Mouse (Mus musculus) hindbrain, embryonic 12.5 days (tissue): ENCODE data around the gene Ercc4. TPM values are rescaled to one million over a fixed set of nuclear protein-coding genes. Genes with fewer than 3 reads are reported as not detected.

ENCODE experiments used
- ATAC-seq: fragments of 200-750 bp; cut with Nextera tagmentation; 2 replicates; pipeline ENCODE4 v1.8.0; 2017; ENCODE audit warnings: moderate TSS enrichment; ENCODE audit not compliant: low FRiP score
- H3K27ac ChIP-seq: fragments of 300-500 bp; sonication (generic); 2 replicates; pipeline ENCODE4 v1.5.1; 2016; ENCODE audit warnings: mild to moderate bottlenecking
- H3K27me3 ChIP-seq: fragments of 300-500 bp; sonication (generic); 2 replicates; pipeline ENCODE4 v1.6.1; 2016; ENCODE audit warnings: mild to moderate bottlenecking
- H3K36me3 ChIP-seq: fragments of 300-500 bp; sonication (generic); 2 replicates; pipeline ENCODE4 v1.6.1; 2016; ENCODE audit warnings: mild to moderate bottlenecking
- H3K4me1 ChIP-seq: fragments of 300-500 bp; sonication (generic); 2 replicates; pipeline ENCODE4 v1.6.1; 2016
- H3K4me2 ChIP-seq: fragments of 300-500 bp; sonication (generic); replicated peaks from 2 replicates; pipeline ENCODE4 v1.6.1; 2016; ENCODE audit warnings: mild to moderate bottlenecking
- H3K4me3 ChIP-seq: fragments of 300-500 bp; sonication (generic); 2 replicates; pipeline ENCODE4 v1.5.1; 2016; ENCODE audit warnings: mild to moderate bottlenecking
- H3K9ac ChIP-seq: fragments of 300-500 bp; sonication (generic); 2 replicates; pipeline ENCODE4 v1.6.1; 2016; ENCODE audit warnings: mild to moderate bottlenecking, moderate library complexity
- H3K9me3 ChIP-seq: fragments of 300-500 bp; sonication (generic); replicated peaks from 2 replicates; pipeline ENCODE4 v1.6.1; 2016; ENCODE audit warnings: mild to moderate bottlenecking
- WGBS: fragments of 180-500 bp; shearing (Covaris S2); methylation state at CpG from one replicate; pipeline ENCODE4 v1.1.7; 2016; 5-methylcytosine and 5-hydroxymethylcytosine counted together
- polyA plus RNA-seq: library from polyadenylated mRNA; unstranded; fragments of >200 nt; fragmentation: Nextera tagmentation; extraction: Ambion mirVana; gene quantifications from 2 replicates; pipeline ENCODE4 v1.2.1, GENCODE M21; 2016

Ercc4 gene
- polyA plus RNA-seq, 1 experiment from 2014 or later: 17.3 TPM

- Histone ChIP-seq H3K4me2 (no peak overlapping the region), H3K27ac (no peak overlapping the region), H3K36me3 (peaks cover 34% of the 10 kb centered on the region), H3K27me3 (no peaks in the 10 kb centered on the region), H3K9ac (no peak overlapping the region), H3K4me1 (no peaks in the 10 kb centered on the region), H3K9me3 (no peaks in the 10 kb centered on the region), H3K4me3 (no peak overlapping the region)
- ATAC-seq: no peak
- 84% methylated on average over 3 of the region's 3 CpGs for WGBS
These were observed 10.3 kb downstream of the Ercc4 start for GRCm38 (mm10) chr16:13119641-13120350.

GRCm38 (mm10) chr16:13125357-13125756, 15.9 kb downstream of the Ercc4 start:
- no peak overlapping the region for H3K27ac ChIP-seq
- no peaks in the 10 kb centered on the region for H3K27me3 ChIP-seq
- no peak for ATAC-seq
- no peaks in the 10 kb centered on the region for H3K9me3 ChIP-seq
- no peaks in the 10 kb centered on the region for H3K4me1 ChIP-seq
- peaks cover 72% of the 10 kb centered on the region for H3K36me3 ChIP-seq
- no peak overlapping the region for H3K4me2 ChIP-seq
- no peak overlapping the region for H3K9ac ChIP-seq
- 95% methylated on average over 8 of the region's 8 CpGs for WGBS
- H3K4me3 ChIP-seq: no peak overlapping the region

- WGBS: 96% methylated on average over 10 of the region's 10 CpGs
- H3K4me1 ChIP-seq: no peaks in the 10 kb centered on the region
These were observed 18.1 kb downstream of the Ercc4 start for GRCm38 (mm10) chr16:13127566-13127965.

GRCm38 (mm10) chr16:13130412-13130811, 20.9 kb downstream of the Ercc4 start:
- no peak for ATAC-seq
- peaks cover 63% of the 10 kb centered on the region for H3K36me3 ChIP-seq
- 44% methylated on average over 14 of the region's 14 CpGs for WGBS

More at GRCm38 (mm10) chr16:13127566-13127965, 18.1 kb downstream of the Ercc4 start:
- H3K4me3 ChIP-seq: no peak overlapping the region
- H3K27ac ChIP-seq: no peak overlapping the region
- no peak overlapping the region for H3K4me2 ChIP-seq
- H3K9ac ChIP-seq: no peak overlapping the region
- H3K9me3 ChIP-seq: no peaks in the 10 kb centered on the region
- H3K36me3 ChIP-seq: peaks cover 78% of the 10 kb centered on the region
- H3K27me3 ChIP-seq: no peaks in the 10 kb centered on the region
- no peak for ATAC-seq

GRCm38 (mm10) chr16:13141220-13141619, 31.7 kb downstream of the Ercc4 start:
- 90% methylated on average over 6 of the region's 6 CpGs for WGBS
- H3K4me3 ChIP-seq: no peak overlapping the region

More at GRCm38 (mm10) chr16:13130412-13130811, 20.9 kb downstream of the Ercc4 start:
- Histone ChIP-seq H3K9me3 (no peaks in the 10 kb centered on the region), H3K9ac (no peak overlapping the region), H3K4me1 (no peaks in the 10 kb centered on the region), H3K4me3 (no peak overlapping the region), H3K27me3 (no peaks in the 10 kb centered on the region), H3K4me2 (no peak overlapping the region), H3K27ac (no peak overlapping the region)

GRCm38 (mm10) chr16:13143932-13144331, 34.4 kb downstream of the Ercc4 start:
- 95% methylated on average over 7 of the region's 7 CpGs for WGBS
- Histone ChIP-seq H3K4me3 (no peak overlapping the region), H3K27me3 (no peaks in the 10 kb centered on the region), H3K4me1 (no peaks in the 10 kb centered on the region), H3K9ac (no peak overlapping the region), H3K27ac (no peak overlapping the region), H3K4me2 (no peak overlapping the region), H3K36me3 (peaks cover 65% of the 10 kb centered on the region), H3K9me3 (no peaks in the 10 kb centered on the region)
- ATAC-seq: no peak

More at GRCm38 (mm10) chr16:13141220-13141619, 31.7 kb downstream of the Ercc4 start:
- Histone ChIP-seq H3K36me3 (peaks cover 40% of the 10 kb centered on the region), H3K27ac (no peak overlapping the region), H3K4me1 (no peaks in the 10 kb centered on the region), H3K9me3 (no peaks in the 10 kb centered on the region), H3K27me3 (no peaks in the 10 kb centered on the region), H3K4me2 (no peak overlapping the region), H3K9ac (no peak overlapping the region)
- ATAC-seq: no peak

- no peak overlapping the region for H3K4me2 ChIP-seq
- peaks cover 74% of the 10 kb centered on the region for H3K36me3 ChIP-seq
- no peak for ATAC-seq
- no peaks in the 10 kb centered on the region for H3K4me1 ChIP-seq
- no peak overlapping the region for H3K4me3 ChIP-seq
- H3K27ac ChIP-seq: no peak overlapping the region
- no peaks in the 10 kb centered on the region for H3K27me3 ChIP-seq
- H3K9me3 ChIP-seq: no peaks in the 10 kb centered on the region
- H3K9ac ChIP-seq: no peak overlapping the region
- 93% methylated on average over 10 of the region's 10 CpGs for WGBS
These were observed 35.4 kb downstream of the Ercc4 start for GRCm38 (mm10) chr16:13144682-13145410.

GRCm38 (mm10) chr16:13146231-13146630, 36.7 kb downstream of the Ercc4 start:
- Histone ChIP-seq H3K27me3 (no peaks in the 10 kb centered on the region), H3K9ac (no peak overlapping the region), H3K4me3 (no peak overlapping the region), H3K36me3 (peaks cover 63% of the 10 kb centered on the region), H3K27ac (no peak overlapping the region), H3K4me1 (no peaks in the 10 kb centered on the region), H3K9me3 (no peaks in the 10 kb centered on the region), H3K4me2 (no peak overlapping the region)
- ATAC-seq: no peak
- WGBS: 86% methylated on average over 4 of the region's 4 CpGs

- Histone ChIP-seq H3K4me3 (no peak overlapping the region), H3K27ac (no peak overlapping the region), H3K27me3 (no peaks in the 10 kb centered on the region), H3K36me3 (peaks cover 60% of the 10 kb centered on the region), H3K9ac (no peak overlapping the region), H3K4me2 (no peak overlapping the region), H3K9me3 (no peaks in the 10 kb centered on the region), H3K4me1 (no peaks in the 10 kb centered on the region)
- 94% methylated on average over 19 of the region's 19 CpGs for WGBS
- no peak for ATAC-seq
These were observed 38.5 kb downstream of the Ercc4 start for GRCm38 (mm10) chr16:13147810-13148555.

- Histone ChIP-seq H3K36me3 (peaks cover 43% of the 10 kb centered on the region), H3K4me1 (no peaks in the 10 kb centered on the region), H3K4me3 (no peak overlapping the region), H3K27ac (no peak overlapping the region), H3K27me3 (no peaks in the 10 kb centered on the region), H3K9me3 (no peaks in the 10 kb centered on the region), H3K9ac (no peak overlapping the region), H3K4me2 (no peak overlapping the region)
- ATAC-seq: no peak
- WGBS: 94% methylated on average over 8 of the region's 8 CpGs
These were observed 40.5 kb downstream of the Ercc4 start for GRCm38 (mm10) chr16:13149950-13150349.

- Histone ChIP-seq H3K9me3 (no peaks in the 10 kb centered on the region), H3K4me1 (no peaks in the 10 kb centered on the region), H3K4me2 (no peak overlapping the region), H3K4me3 (no peak overlapping the region), H3K27ac (no peak overlapping the region), H3K27me3 (no peaks in the 10 kb centered on the region), H3K36me3 (peaks cover 40% of the 10 kb centered on the region), H3K9ac (no peak overlapping the region)
- ATAC-seq: no peak
- WGBS: 83% methylated on average over 6 of the region's 6 CpGs
These were observed 41.3 kb downstream of the Ercc4 start for GRCm38 (mm10) chr16:13150790-13151189.

GRCm38 (mm10) chr16:13152475-13152874, 43.0 kb downstream of the Ercc4 start:
- Histone ChIP-seq H3K9me3 (no peaks in the 10 kb centered on the region), H3K4me1 (no peaks in the 10 kb centered on the region)
- 97% methylated on average over 5 of the region's 5 CpGs for WGBS

More at GRCm38 (mm10) chr16:13152475-13152874, 43.0 kb downstream of the Ercc4 start:
- Histone ChIP-seq H3K36me3 (peaks cover 26% of the 10 kb centered on the region), H3K27me3 (no peaks in the 10 kb centered on the region), H3K27ac (no peak overlapping the region), H3K4me2 (no peak overlapping the region), H3K9ac (no peak overlapping the region), H3K4me3 (no peak overlapping the region)
- no peak for ATAC-seq
